Mouse (Mus musculus) myocyte (in vitro differentiated cells): Measurements from ENCODE around the gene Rbp7. TPM values are rescaled to one million over a fixed set of nuclear protein-coding genes. Genes with fewer than 3 reads are reported as not detected.
A peak's percentile ranks its signal among the peaks of the same experiment; 100 is the strongest.

Experiments
- H3K27me3 ChIP-seq: one replicate; pipeline ENCODE4 v1.6.1; 2011; ENCODE audit not compliant: control insufficient read depth, insufficient read depth, insufficient read length
- H3K36me3 ChIP-seq: one replicate; pipeline ENCODE4 v1.6.1; 2011; ENCODE audit not compliant: control insufficient read depth, insufficient read depth
- H3K4me2 ChIP-seq: one replicate; pipeline ENCODE4 v1.6.1; 2011; ENCODE audit warnings: low read depth, control low read depth
- H3K4me3 ChIP-seq: one replicate; pipeline ENCODE4 v1.5.1; 2011; ENCODE audit warnings: mild to moderate bottlenecking, control low read depth, moderate library complexity
- H3K79me2 ChIP-seq: one replicate; pipeline ENCODE4 v1.6.1; 2011; ENCODE audit not compliant: control insufficient read depth, insufficient read depth
- H3ac ChIP-seq: one replicate; pipeline ENCODE4 v1.6.1; 2011; ENCODE audit not compliant: control insufficient read depth, insufficient read length
- CEBPB ChIP-seq: IDR thresholded peaks from 2 replicates; pipeline ENCODE4 v1.6.1; 2011; ENCODE audit warnings: mild to moderate bottlenecking, moderate library complexity; ENCODE audit not compliant: poor library complexity, insufficient read depth, severe bottlenecking
- E2F4 ChIP-seq: IDR thresholded peaks from one replicate; pipeline ENCODE4 v1.6.1; 2011; ENCODE audit warnings: mild to moderate bottlenecking, control low read depth, moderate library complexity; ENCODE audit not compliant: insufficient read depth
- MAX ChIP-seq: IDR thresholded peaks from one replicate; pipeline ENCODE4 v1.6.1; 2011; ENCODE audit warnings: low read depth, mild to moderate bottlenecking, control low read depth
- MYOD1 ChIP-seq, 3 experiments: IDR thresholded peaks; one replicate each; pipeline ENCODE4 v1.6.1; 2011; ENCODE audit warnings: control low read depth in 2 of 3, low read depth in 2 of 3, mild to moderate bottlenecking in 2 of 3, moderate library complexity in 1 of 3; ENCODE audit not compliant: insufficient read length in 2 of 3, control insufficient read depth in 1 of 3
- MYOG ChIP-seq, 3 experiments: IDR thresholded peaks; one replicate each; pipeline ENCODE4 v1.6.1; 2011; ENCODE audit warnings: control low read depth in 2 of 3, low read depth in 2 of 3, mild to moderate bottlenecking in 2 of 3; ENCODE audit not compliant: insufficient read length in 2 of 3, control insufficient read depth in 1 of 3, insufficient read depth in 1 of 3
- POLR2A ChIP-seq: IDR thresholded peaks from one replicate; pipeline ENCODE4 v1.6.1; 2011; ENCODE audit warnings: low read depth, mild to moderate bottlenecking, control low read depth, moderate library complexity; ENCODE audit not compliant: insufficient read length
- POLR2AphosphoS2 ChIP-seq: IDR thresholded peaks from one replicate; pipeline ENCODE4 v1.6.1; 2011; ENCODE audit warnings: low read depth, control low read depth; ENCODE audit not compliant: insufficient read length
- REST ChIP-seq: IDR thresholded peaks from one replicate; pipeline ENCODE4 v1.6.1; 2011; ENCODE audit warnings: mild to moderate bottlenecking, control low read depth, moderate library complexity; ENCODE audit not compliant: insufficient read depth, insufficient read length
- SRF ChIP-seq: IDR thresholded peaks from one replicate; pipeline ENCODE4 v1.6.1; 2011; ENCODE audit warnings: low read depth; ENCODE audit not compliant: control insufficient read depth, insufficient read length
- TCF12 ChIP-seq: IDR thresholded peaks from one replicate; pipeline ENCODE4 v1.6.1; 2011; ENCODE audit warnings: mild to moderate bottlenecking, control low read depth; ENCODE audit not compliant: poor library complexity, insufficient read depth, severe bottlenecking
- TCF3 ChIP-seq: IDR thresholded peaks from one replicate; pipeline ENCODE4 v1.6.1; 2011; ENCODE audit warnings: low read depth, control low read depth; ENCODE audit not compliant: insufficient read length
- USF1 ChIP-seq: IDR thresholded peaks from one replicate; pipeline ENCODE4 v1.6.1; 2011; ENCODE audit warnings: low read depth, mild to moderate bottlenecking, control low read depth, moderate library complexity
- polyA plus RNA-seq: library from polyadenylated mRNA; unstranded; fragments of >200 nt; fragmentation: generic; extraction: Trizol; gene quantifications from one replicate; pipeline ENCODE4 v1.2.1, GENCODE M21; 2012; ENCODE audit warnings: missing spikeins

Rbp7 gene
- not detected for polyA plus RNA-seq

DNA sequence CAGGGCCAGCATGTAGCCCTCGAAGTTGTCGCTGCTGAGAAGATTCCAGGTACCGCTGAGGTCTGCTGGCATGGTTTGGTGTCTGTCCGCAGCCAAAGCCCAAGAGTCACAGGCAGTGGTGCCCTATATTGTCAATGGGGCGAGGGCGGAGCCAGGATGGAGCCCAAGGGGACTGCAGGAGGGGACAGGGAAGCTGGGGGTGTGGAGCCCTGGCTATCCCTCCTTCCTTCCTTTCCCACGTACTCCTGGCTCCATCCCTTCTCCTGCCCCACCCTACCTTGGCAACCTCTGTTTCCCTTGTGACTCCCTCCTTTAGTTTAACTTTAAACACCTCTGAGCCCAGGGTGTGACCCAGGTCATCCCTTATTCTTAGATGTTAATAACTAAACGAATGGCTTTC is at the start of gene Rbp7:
Rbp7 (minus strand) TSS at position 100 of the 400 bp plus-strand sequence.
- Histone ChIP-seq H3K36me3 (no peaks in the 10 kb centered on the region), H3ac (no peak within 1 kb of the TSS), H3K4me2 (no peak within 1 kb of the TSS), H3K27me3 (no peaks in the 10 kb centered on the region), H3K4me3 (no peak within 1 kb of the TSS), H3K79me2 (no peaks in the 10 kb centered on the region)
- TF ChIP-seq TCF3 (no peak), USF1 (no peak), CEBPB (no peak), POLR2AphosphoS2 (no peak), MYOG (IDR thresholded peaks at IDR 0.05; ENCODE audit: control insufficient read depth in 1 of 3, insufficient read depth in 1 of 3, insufficient read length in 2 of 3, low read depth in 2 of 3) (no peak), SRF (no peak), REST (no peak), MYOD1 (IDR thresholded peaks at IDR 0.05; ENCODE audit: control insufficient read depth in 1 of 3, insufficient read length in 2 of 3, low read depth in 2 of 3) (no peak), E2F4 (no peak), MAX (no peak), TCF12 (no peak), POLR2A (no peak)

DNA sequence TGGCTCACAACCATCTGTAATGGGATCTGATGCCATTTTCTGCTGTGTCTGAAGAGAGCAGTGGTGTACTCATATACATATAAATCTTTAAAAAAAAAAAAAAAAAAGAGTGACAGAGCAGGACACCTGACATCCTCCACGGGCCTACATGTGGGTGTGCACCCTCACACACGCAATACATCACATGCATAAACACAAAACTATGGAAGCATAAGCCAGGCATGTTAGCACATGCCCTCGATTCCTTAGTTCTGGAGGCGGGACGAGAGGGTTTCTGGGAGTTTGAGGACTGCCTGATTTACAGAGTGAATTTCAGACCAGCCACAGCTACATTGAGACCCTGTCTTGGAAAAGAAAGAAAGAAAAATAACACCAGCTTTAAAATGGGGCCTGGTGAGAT is 49.6 kb upstream of the Rbp7 start:
- Histone ChIP-seq H3K4me2 (no peak overlapping the region), H3K27me3 (no peaks in the 10 kb centered on the region)
- TF ChIP-seq POLR2AphosphoS2 (peak; percentile 41), REST (no peak)

DNA sequence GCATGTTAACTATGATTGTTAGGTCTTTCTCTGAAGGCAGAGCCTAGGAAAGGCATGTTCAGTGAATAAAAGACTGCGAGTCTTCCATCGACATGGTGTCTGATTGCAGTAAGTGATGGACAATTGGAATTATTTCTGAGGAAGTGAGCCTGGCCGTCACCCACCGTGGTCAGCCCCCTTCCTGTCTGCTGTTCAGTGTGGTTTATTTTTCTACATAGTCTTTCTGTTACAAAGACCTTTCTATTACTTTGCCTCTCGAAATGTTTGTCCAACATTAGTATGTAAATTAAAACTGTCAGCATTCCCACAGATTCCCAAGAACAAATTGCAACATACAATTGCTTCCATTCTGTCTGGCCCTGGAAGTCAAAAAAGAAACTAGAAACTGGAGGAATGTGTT is 45.0 kb upstream of the Rbp7 start:
- Histone ChIP-seq H3K27me3 (no peaks in the 10 kb centered on the region), H3K79me2 (no peaks in the 10 kb centered on the region), H3ac (no peak overlapping the region), H3K36me3 (peaks cover 19% of the 10 kb centered on the region), H3K4me3 (no peak overlapping the region), H3K4me2 (no peak overlapping the region)
- TF ChIP-seq USF1 (no peak), MYOD1 (IDR thresholded peaks at IDR 0.05; ENCODE audit: control insufficient read depth in 1 of 3, insufficient read length in 2 of 3, low read depth in 2 of 3) (no peak), MAX (no peak), E2F4 (no peak), REST (no peak), SRF (no peak), MYOG (IDR thresholded peaks at IDR 0.05; ENCODE audit: control insufficient read depth in 1 of 3, insufficient read depth in 1 of 3, insufficient read length in 2 of 3, low read depth in 2 of 3) (no peak), POLR2AphosphoS2 (no peak), TCF12 (no peak), CEBPB (no peak), TCF3 (no peak), POLR2A (no peak)

More for the DNA sequence above, 49.6 kb upstream of the Rbp7 start:
- no peaks in the 10 kb centered on the region for H3K79me2 ChIP-seq
- no peak overlapping the region for H3ac ChIP-seq
- peaks cover 7% of the 10 kb centered on the region for H3K36me3 ChIP-seq
- H3K4me3 ChIP-seq: no peak overlapping the region

DNA sequence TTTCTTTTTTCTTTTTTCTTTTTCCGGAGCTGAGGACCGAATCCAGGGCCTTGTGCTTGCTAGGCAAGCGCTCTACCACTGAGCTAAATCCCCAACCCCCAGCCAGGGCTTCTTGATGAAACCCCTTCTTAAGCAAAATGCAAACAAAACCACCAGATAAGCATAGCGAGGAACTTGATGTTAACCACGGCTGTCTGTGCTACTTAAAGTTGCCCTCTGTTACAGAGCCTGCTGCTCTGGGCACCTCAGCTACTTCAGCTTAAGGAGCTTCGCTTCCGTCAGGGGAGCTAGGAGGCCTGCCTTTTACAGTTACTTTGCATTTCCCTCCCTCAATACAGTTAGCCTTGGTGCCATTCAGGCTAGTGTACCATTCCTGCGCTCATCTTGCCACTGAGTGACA is 44.1 kb upstream of the Rbp7 start:
- H3K36me3 ChIP-seq: peaks cover 26% of the 10 kb centered on the region
- no peak overlapping the region for H3K4me2 ChIP-seq
- no peak overlapping the region for H3K4me3 ChIP-seq
- no peak overlapping the region for H3ac ChIP-seq
- no peak for TF ChIP-seq MAX
- TF ChIP-seq E2F4: no peak
- no peak for TF ChIP-seq MYOD1 (IDR thresholded peaks at IDR 0.05; ENCODE audit: control insufficient read depth in 1 of 3, insufficient read length in 2 of 3, low read depth in 2 of 3)
- no peak for TF ChIP-seq POLR2A
- no peak for TF ChIP-seq MYOG (IDR thresholded peaks at IDR 0.05; ENCODE audit: control insufficient read depth in 1 of 3, insufficient read depth in 1 of 3, insufficient read length in 2 of 3, low read depth in 2 of 3)
- TF ChIP-seq REST: no peak
- no peak for TF ChIP-seq POLR2AphosphoS2
- no peak for TF ChIP-seq CEBPB
- no peak for TF ChIP-seq TCF3
- no peak for TF ChIP-seq USF1
- no peak for TF ChIP-seq SRF
- TF ChIP-seq TCF12: no peak
- no peaks in the 10 kb centered on the region for H3K27me3 ChIP-seq
- H3K79me2 ChIP-seq: no peaks in the 10 kb centered on the region

DNA sequence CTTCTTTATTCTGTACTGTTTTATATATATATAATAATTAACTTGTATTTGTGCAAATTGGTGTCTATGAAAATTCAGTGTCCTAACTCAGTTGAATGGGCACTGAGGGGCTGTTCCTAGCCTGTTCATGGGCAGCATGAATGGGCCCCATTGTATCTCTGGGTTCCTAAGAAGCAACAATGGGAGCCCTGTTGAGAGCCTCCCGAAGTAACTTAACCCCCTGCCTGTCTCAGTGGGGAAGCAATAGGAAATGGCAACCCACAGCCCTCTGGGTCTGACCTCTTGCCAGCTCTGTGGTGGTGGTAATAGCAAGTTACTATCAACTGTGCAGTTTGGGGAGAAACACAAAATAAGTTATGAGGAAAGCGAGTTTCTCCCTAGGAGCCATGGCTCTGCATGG is 41.8 kb upstream of the Rbp7 start:
- no peak overlapping the region for H3K4me2 ChIP-seq
- TF ChIP-seq POLR2A (no peak), MAX (no peak), USF1 (no peak), MYOG (IDR thresholded peaks at IDR 0.05; ENCODE audit: control insufficient read depth in 1 of 3, insufficient read depth in 1 of 3, insufficient read length in 2 of 3, low read depth in 2 of 3) (no peak), SRF (no peak), CEBPB (no peak), TCF12 (no peak), MYOD1 (IDR thresholded peaks at IDR 0.05; ENCODE audit: control insufficient read depth in 1 of 3, insufficient read length in 2 of 3, low read depth in 2 of 3) (no peak), E2F4 (no peak)
- H3K36me3 ChIP-seq: peaks cover 34% of the 10 kb centered on the region
- H3K4me3 ChIP-seq: no peak overlapping the region
- no peak overlapping the region for H3ac ChIP-seq
- H3K27me3 ChIP-seq: no peaks in the 10 kb centered on the region
- H3K79me2 ChIP-seq: no peaks in the 10 kb centered on the region
